Mouse (Mus musculus) CH12.LX (cell line): ENCODE data around the gene Thtpa. TPM values are rescaled to one million over a fixed set of nuclear protein-coding genes. Genes with fewer than 3 reads are reported as not detected.

Source experiments
- DNase-seq: peaks from one replicate; pipeline ENCODE4 v3.0.0-alpha.2; 2013; ENCODE audit errors: extremely low read depth
- H3K27ac ChIP-seq: 2 replicates; pipeline ENCODE4 v1.5.1; 2012; ENCODE audit warnings: low read depth, mild to moderate bottlenecking, control low read depth, moderate library complexity; ENCODE audit not compliant: insufficient read depth
- H3K27me3 ChIP-seq: replicated peaks from 2 replicates; pipeline ENCODE3; 2012; ENCODE audit warnings: inconsistent platforms
- H3K36me3 ChIP-seq, 2 experiments: replicated peaks in 1 of 2; 2 replicates each; pipeline versions ENCODE3 to v1.6.1; 2012; ENCODE audit warnings: inconsistent platforms in 1 of 2, low read length in 1 of 2, mild to moderate bottlenecking in 1 of 2, mixed read lengths in 1 of 2, moderate library complexity in 1 of 2; ENCODE audit not compliant: control insufficient read depth in 1 of 2, insufficient read depth in 1 of 2
- H3K4me1 ChIP-seq, 2 experiments: 2 replicates each; pipeline ENCODE4 v1.6.1; 2012; ENCODE audit warnings: inconsistent platforms in 1 of 2, moderate library complexity in 1 of 2; ENCODE audit not compliant: insufficient read depth in 2 of 2, control insufficient read depth in 1 of 2
- H3K4me2 ChIP-seq: 2 replicates; pipeline ENCODE4 v1.6.1; 2012; ENCODE audit warnings: low read depth, mild to moderate bottlenecking, control low read depth; ENCODE audit not compliant: poor library complexity, insufficient read depth, severe bottlenecking
- H3K4me3 ChIP-seq, 3 experiments: fragments of 150-350 bp in 1 of 3; sonication (generic) in 1 of 3; replicated peaks in 1 of 3; 2 replicates each; pipeline versions ENCODE3 to v1.5.1; 2011 to 2012; ENCODE audit warnings: low read depth in 2 of 3, low read length in 2 of 3, mild to moderate bottlenecking in 2 of 3, moderate library complexity in 2 of 3, control low read depth in 1 of 3, improper control_type of control experiment in 1 of 3, inconsistent platforms in 1 of 3, mixed read lengths in 1 of 3; ENCODE audit not compliant: poor library complexity in 1 of 3
- H3K79me2 ChIP-seq: replicated peaks from 2 replicates; pipeline ENCODE4 v1.6.1; 2012; ENCODE audit warnings: mild to moderate bottlenecking, moderate library complexity; ENCODE audit not compliant: control insufficient read depth, poor library complexity, insufficient read depth, severe bottlenecking; ENCODE audit errors: extremely low read depth
- H3K9ac ChIP-seq: 2 replicates; pipeline ENCODE4 v1.6.1; 2012; ENCODE audit warnings: low read depth, mild to moderate bottlenecking, control low read depth, moderate library complexity; ENCODE audit not compliant: insufficient read depth
- H3K9me3 ChIP-seq: replicated peaks from 2 replicates; pipeline ENCODE3; 2012; ENCODE audit warnings: low read length, inconsistent platforms, mixed read lengths
- BHLHE40 ChIP-seq: IDR thresholded peaks from 2 replicates; pipeline ENCODE4 v1.6.1; 2011; ENCODE audit warnings: mild to moderate bottlenecking, low read depth, low read length, improper control_type of control experiment
- ELF1 ChIP-seq: IDR thresholded peaks from 2 replicates; pipeline ENCODE4 v1.6.1; 2014; ENCODE audit warnings: low read depth, mild to moderate bottlenecking, inconsistent platforms, low read length, improper control_type of control experiment
- EP300 ChIP-seq: IDR thresholded peaks from 2 replicates; pipeline ENCODE4 v1.6.1; 2011; ENCODE audit warnings: low read length, improper control_type of control experiment
- ETS1 ChIP-seq: conservative IDR thresholded peaks from 2 replicates; pipeline ENCODE4 v1.6.1; 2012; ENCODE audit warnings: low read depth, mild to moderate bottlenecking, inconsistent platforms, low read length, improper control_type of control experiment, moderate library complexity
- HCFC1 ChIP-seq: IDR thresholded peaks from 2 replicates; pipeline ENCODE4 v1.6.1; 2012; ENCODE audit warnings: low read depth, mild to moderate bottlenecking, inconsistent platforms, low read length, improper control_type of control experiment
- IRF4 ChIP-seq: IDR thresholded peaks from 2 replicates; pipeline ENCODE4 v1.6.1; 2014; ENCODE audit warnings: low read depth, mild to moderate bottlenecking, inconsistent platforms, low read length, improper control_type of control experiment
- JUN ChIP-seq: IDR thresholded peaks from 2 replicates; pipeline ENCODE4 v1.6.1; 2011; ENCODE audit warnings: low read depth, mild to moderate bottlenecking, low read length, improper control_type of control experiment, moderate library complexity; ENCODE audit not compliant: insufficient read depth
- JUND ChIP-seq: conservative IDR thresholded peaks from 2 replicates; pipeline ENCODE4 v1.6.1; 2011; ENCODE audit warnings: low read depth, low read length, improper control_type of control experiment
- KAT2A ChIP-seq: IDR thresholded peaks from 2 replicates; pipeline ENCODE4 v1.6.1; 2012; ENCODE audit warnings: low read length, improper control_type of control experiment, inconsistent platforms; ENCODE audit not compliant: insufficient replicate concordance
- MAFK ChIP-seq: IDR thresholded peaks from 2 replicates; pipeline ENCODE4 v1.6.1; 2011; ENCODE audit warnings: low read length, improper control_type of control experiment; ENCODE audit not compliant: insufficient replicate concordance
- MAX ChIP-seq: IDR thresholded peaks from 2 replicates; pipeline ENCODE4 v1.6.1; 2011; ENCODE audit warnings: low read length, improper control_type of control experiment
- MEF2A ChIP-seq: IDR thresholded peaks from 2 replicates; pipeline ENCODE4 v1.6.1; 2014; ENCODE audit warnings: low read depth, mild to moderate bottlenecking, inconsistent platforms, low read length, improper control_type of control experiment, borderline replicate concordance
- MXI1 ChIP-seq: IDR thresholded peaks from 2 replicates; pipeline ENCODE4 v1.6.1; 2011; ENCODE audit warnings: mild to moderate bottlenecking, low read depth, low read length, improper control_type of control experiment
- MYC ChIP-seq: IDR thresholded peaks from 2 replicates; pipeline ENCODE4 v1.6.1; 2011; ENCODE audit warnings: low read depth, mild to moderate bottlenecking, improper control_type of control experiment, low read length
- NELFE ChIP-seq: IDR thresholded peaks from 2 replicates; pipeline ENCODE4 v1.6.1; 2011; ENCODE audit warnings: low read depth, low read length, improper control_type of control experiment
- NRF1 ChIP-seq: IDR thresholded peaks from 2 replicates; pipeline ENCODE4 v1.6.1; 2014; ENCODE audit warnings: low read depth, mild to moderate bottlenecking, inconsistent platforms, low read length, improper control_type of control experiment, moderate library complexity
- PAX5 ChIP-seq: IDR thresholded peaks from 2 replicates; pipeline ENCODE4 v1.6.1; 2012; ENCODE audit warnings: low read length, inconsistent platforms, mixed read lengths
- POLR2A ChIP-seq: IDR thresholded peaks from 2 replicates; pipeline ENCODE4 v1.6.1; 2011; ENCODE audit warnings: low read depth, mild to moderate bottlenecking, improper control_type of control experiment, low read length
- POLR2AphosphoS2 ChIP-seq: IDR thresholded peaks from 2 replicates; pipeline ENCODE4 v1.6.1; 2011; ENCODE audit warnings: low read depth, low read length, improper control_type of control experiment
- RCOR1 ChIP-seq: conservative IDR thresholded peaks from 2 replicates; pipeline ENCODE4 v1.6.1; 2012; ENCODE audit warnings: low read depth, mild to moderate bottlenecking, inconsistent platforms, low read length, improper control_type of control experiment
- SIN3A ChIP-seq: IDR thresholded peaks from 2 replicates; pipeline ENCODE4 v1.6.1; 2012; ENCODE audit warnings: low read length, improper control_type of control experiment, inconsistent platforms
- SMC3 ChIP-seq: IDR thresholded peaks from 2 replicates; pipeline ENCODE4 v1.6.1; 2011; ENCODE audit warnings: low read depth, low read length, improper control_type of control experiment
- TBP ChIP-seq: conservative IDR thresholded peaks from 2 replicates; pipeline ENCODE4 v1.6.1; 2011; ENCODE audit warnings: low read depth, low read length, improper control_type of control experiment
- TCF12 ChIP-seq: IDR thresholded peaks from 2 replicates; pipeline ENCODE4 v1.6.1; 2014; ENCODE audit warnings: low read depth, mild to moderate bottlenecking, inconsistent platforms, low read length, improper control_type of control experiment
- UBTF ChIP-seq: IDR thresholded peaks from 2 replicates; pipeline ENCODE4 v1.6.1; 2012; ENCODE audit warnings: low read depth, mild to moderate bottlenecking, inconsistent platforms, low read length, improper control_type of control experiment, moderate library complexity
- USF1 ChIP-seq: IDR thresholded peaks from 2 replicates; pipeline ENCODE4 v1.6.1; 2014; ENCODE audit warnings: low read depth, mild to moderate bottlenecking, inconsistent platforms, low read length, improper control_type of control experiment
- ZKSCAN1 ChIP-seq: IDR thresholded peaks from 2 replicates; pipeline ENCODE4 v1.6.1; 2012; ENCODE audit warnings: low read depth, inconsistent platforms, low read length, improper control_type of control experiment, borderline replicate concordance
- ZMIZ1 ChIP-seq: IDR thresholded peaks from 2 replicates; pipeline ENCODE4 v1.6.1; 2012; ENCODE audit warnings: low read depth, mild to moderate bottlenecking, inconsistent platforms, low read length, improper control_type of control experiment
- dilution Hi-C: fragments of 300-500 bp; cut with MboI; formaldehyde crosslinking; loops from 2 replicates; pipeline ENCODE4 v1.14.3; 2020; ENCODE audit warnings: low sequenced_read_pairs; ENCODE audit not compliant: extremely low pct_unique_long_range_greater_than_20kb, extremely low pct_ligation_motif_present
- in situ Hi-C: fragments of 300-500 bp; cut with MboI; formaldehyde crosslinking; loops from 3 replicates; pipeline ENCODE4 v1.14.3; 2019; ENCODE audit warnings: low sequenced_read_pairs, low pct_ligation_motif_present, low pct_unique_long_range_greater_than_20kb, mixed read lengths
- polyA plus RNA-seq: library from polyadenylated mRNA; unstranded; fragments of >175 nt; gene quantifications from 2 replicates; pipeline ENCODE4 v1.2.1, GENCODE M21; 2012; ENCODE audit warnings: low read depth; ENCODE audit not compliant: insufficient read length
- total RNA-seq, 2 experiments: library from RNA; depleted of rRNA; stranded (reverse); fragments of 300-350 nt in 1 of 2; fragments of >200 nt in 1 of 2; gene quantifications; 2 replicates each; pipeline ENCODE4 v1.2.3; 2012 to 2014

The Thtpa gene
- total and polyA plus RNA-seq, 3 experiments, result 4.0 to 9.4 (median 6.7) TPM

- Histone ChIP-seq H3K4me1 (peaks cover 16 to 57% of the 10 kb centered on the region in 2 experiments), H3K27me3 (no peaks in the 10 kb centered on the region), H3K79me2 (no peaks in the 10 kb centered on the region), H3K4me2 (peak overlapping the region; percentile 18), H3K27ac (peak overlapping the region; percentile 87), H3K4me3 (no peak overlapping the region), H3K9me3 (no peaks in the 10 kb centered on the region), H3K36me3 (no peaks in the 10 kb centered on the region), H3K9ac (peak overlapping the region; percentile 27; the same call in 1 of the 2 replicates)
- in situ Hi-C loops (no loop called here), dilution Hi-C loops (no loop called here)
- peak; percentile 53 for DNase-seq
- TF ChIP-seq USF1, result no peak
- peak; percentile 27; the same call in 1 of the 2 replicates for TF ChIP-seq EP300
- peak; percentile 57; the same call in 1 of the 2 replicates for TF ChIP-seq TCF12
- 0 out of 2 replicates have a peak, but pooled peaks have one; percentile 7 for TF ChIP-seq SMC3
These were observed 51.7 kb downstream of the Thtpa start for GRCm38 (mm10) chr14:55146324-55146723.

GRCm38 (mm10) chr14:55146829-55147401 lies 52.3 kb downstream of the Thtpa start:
- TF ChIP-seq EP300, result peak; percentile 70
- peak; percentile 92 for TF ChIP-seq MAX
- TF ChIP-seq ETS1, result peak; percentile 89
- peak; percentile 60; the same call in 1 of the 2 replicates for TF ChIP-seq BHLHE40
- TF ChIP-seq ELF1, result peak; percentile 81
- TF ChIP-seq MXI1, result peak; percentile 83; the same call in 1 of the 2 replicates
- TF ChIP-seq HCFC1, result no peak; the same call in 1 of the 2 replicates
- TF ChIP-seq ZMIZ1, result peak; percentile 36; the same call in 1 of the 2 replicates
- peak; percentile 63 for TF ChIP-seq TBP
- no peak for TF ChIP-seq ZKSCAN1
- no peak for TF ChIP-seq RCOR1
- TF ChIP-seq KAT2A, result no peak
- peak; percentile 90 for TF ChIP-seq MYC
- peak; percentile 66 for TF ChIP-seq POLR2A
- TF ChIP-seq MEF2A, result peak; percentile 53; the same call in 1 of the 2 replicates
- TF ChIP-seq JUND, result peak; percentile 69
- peak; percentile 87; the same call in 1 of the 2 replicates for TF ChIP-seq IRF4
- TF ChIP-seq NRF1, result peak; percentile 29; the same call in 1 of the 2 replicates
- TF ChIP-seq POLR2AphosphoS2, result no peak
- peak; percentile 65; the same call in 1 of the 2 replicates for TF ChIP-seq JUN
- peak; percentile 71; the same call in 1 of the 2 replicates for TF ChIP-seq NELFE
- TF ChIP-seq TCF12, result peak; percentile 73
- TF ChIP-seq MAFK, result 0 out of 2 replicates have a peak, but pooled peaks have one; percentile 32
- TF ChIP-seq SIN3A, result peak; percentile 52; the same call in 1 of the 2 replicates
- peak; percentile 33; the same call in 1 of the 2 replicates for TF ChIP-seq UBTF
- no peak for TF ChIP-seq PAX5
- Histone ChIP-seq H3K27ac (peak overlapping the region; percentile 87), H3K9ac (peak overlapping the region; percentile 27; the same call in 1 of the 2 replicates), H3K27me3 (no peaks in the 10 kb centered on the region), H3K4me1 (peaks cover 16 to 57% of the 10 kb centered on the region in 2 experiments), H3K79me2 (no peaks in the 10 kb centered on the region), H3K4me2 (peak overlapping the region; percentile 18), H3K9me3 (no peaks in the 10 kb centered on the region), H3K36me3 (no peaks in the 10 kb centered on the region), H3K4me3 (peak overlapping the region in 1 of 3 experiments; percentile 25)
- dilution Hi-C loops (no loop called here), in situ Hi-C loops (no loop called here)
- DNase-seq, result peak; percentile 90
